Mouse (Mus musculus) myocyte (in vitro differentiated cells): ENCODE measurements around the gene Coa6.

Source experiments
- MAX ChIP-seq: IDR thresholded peaks from one replicate; pipeline ENCODE4 v1.6.1; 2011; ENCODE audit warnings: low read depth, mild to moderate bottlenecking, control low read depth
- POLR2A ChIP-seq: IDR thresholded peaks from one replicate; pipeline ENCODE4 v1.6.1; 2011; ENCODE audit warnings: low read depth, mild to moderate bottlenecking, control low read depth, moderate library complexity; ENCODE audit not compliant: insufficient read length
- REST ChIP-seq: IDR thresholded peaks from one replicate; pipeline ENCODE4 v1.6.1; 2011; ENCODE audit warnings: mild to moderate bottlenecking, control low read depth, moderate library complexity; ENCODE audit not compliant: insufficient read depth, insufficient read length
- TCF12 ChIP-seq: IDR thresholded peaks from one replicate; pipeline ENCODE4 v1.6.1; 2011; ENCODE audit warnings: mild to moderate bottlenecking, control low read depth; ENCODE audit not compliant: poor library complexity, insufficient read depth, severe bottlenecking
- USF1 ChIP-seq: IDR thresholded peaks from one replicate; pipeline ENCODE4 v1.6.1; 2011; ENCODE audit warnings: low read depth, mild to moderate bottlenecking, control low read depth, moderate library complexity

DNA sequence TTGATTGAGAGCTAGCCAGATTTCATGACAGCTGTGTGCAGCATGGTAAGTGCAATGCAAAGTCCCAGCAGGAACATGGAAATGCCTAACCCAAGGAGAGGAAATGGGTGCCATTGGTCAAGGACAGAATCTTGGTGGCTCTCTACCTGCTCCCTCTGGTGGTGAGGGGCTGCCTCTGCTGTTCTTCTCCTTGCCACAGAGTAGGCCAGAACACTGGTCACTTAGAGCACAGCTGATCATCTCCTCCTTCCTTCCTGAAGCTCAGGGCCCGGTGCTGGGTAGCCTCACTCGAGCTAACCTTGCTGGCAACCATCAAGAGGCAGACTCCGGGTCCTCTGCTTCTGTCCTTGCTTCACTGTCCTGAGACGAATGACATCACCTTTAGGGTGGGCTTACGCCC is 39.6 kb upstream of the Coa6 start:
- TF ChIP-seq POLR2A (no peak), MAX (no peak), REST (no peak), USF1 (no peak), TCF12 (no peak)
